Comparison of ENCODE assay signal across 19 mouse cellular contexts in the genomic region with DNA sequence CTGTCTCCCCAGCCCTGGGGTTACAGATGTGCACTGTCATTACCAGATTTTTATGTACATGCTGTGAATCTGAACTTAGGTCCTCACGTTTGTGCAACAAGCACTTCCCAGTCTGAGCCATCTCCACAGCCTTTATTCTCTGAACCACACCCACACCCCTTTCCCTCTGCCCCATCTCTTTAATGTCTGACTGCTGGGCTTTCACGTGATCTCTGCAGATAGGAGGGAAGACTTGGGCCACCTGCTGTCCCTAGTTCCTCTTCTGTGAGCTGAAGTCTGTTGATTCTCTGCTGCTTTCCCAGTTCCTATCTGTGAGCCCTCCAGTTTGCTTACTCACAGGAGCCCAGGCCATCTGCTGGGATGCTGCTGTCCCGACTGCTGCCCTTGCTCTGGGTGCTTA. TPM values are rescaled to one million over a fixed set of nuclear protein-coding genes. Genes with fewer than 3 reads are reported as not detected.
DNase-seq lines count a peak whose midpoint lies in the region; ATAC-seq lines count a peak whose summit lies in the region.
"Had no signal": no experiment of that assay in that cellular context is flagged by ENCODE, and none has a peak within 500 bp of the region (broad histone marks: within the 10 kb centered on the region; RNA-seq: fewer than 3 reads in every experiment).

A gene (plus strand): TSS at position 253 of the 400 bp plus-strand sequence.

- DNase-seq in gastrocnemius, adult 18-20 months (ENCODE audit: low spot score) = peak; percentile 2
- DNase-seq in gastrocnemius, postnatal 25 days = no peak
- peak; percentile 18 to 31 for DNase-seq in spleen, postnatal 36 days (ENCODE audit: low spot score in 2 of 2)
- DNase-seq in spleen, postnatal 4 days (ENCODE audit: low spot score in 2 of 2) = no peak
- peak; percentile 26 for DNase-seq in skeletal muscle tissue, adult 2 months (ENCODE audit: low read depth, low spot score)
- no peak for DNase-seq in kidney, postnatal 36 days
- DNase-seq in cerebellum, postnatal 10 days = no peak
- DNase-seq: cerebellum, adult 2 months; embryo, embryonic 11 days; forebrain, postnatal 0 days; heart, postnatal 10 days; kidney, adult 2 months; lung, postnatal 14 days; midbrain, embryonic 14.5 days; right cerebral cortex, postnatal 14 days; thymus, postnatal 25 days had no signal

- ATAC-seq in hematopoietic stem cell, adult 5-6 weeks (replicated peaks in 1 of 2; ENCODE audit: insufficient read depth in 1 of 2, low FRiP score in 2 of 2, low TSS enrichment in 1 of 2, low read depth in 1 of 2, poor library complexity in 2 of 2, severe bottlenecking in 2 of 2) = peak; percentile 44 to 67; a peak in 3 of 4 replicates
- ATAC-seq: forebrain, postnatal 0 days; hindbrain, embryonic 16.5 days; liver, embryonic 12.5 days had no signal

RNA-seq across cellular contexts. Expression of the gene that starts here (rescaled TPM):
- under 1 TPM; 0.31 to 0.43 TPM for total RNA-seq in gastrocnemius, adult 18-20 months (2021)
- total RNA-seq in gastrocnemius, postnatal 25 days (2021) = under 1 TPM; 0.32 to 0.38 TPM
- not detected in 2 replicates for total RNA-seq in hematopoietic stem cell, adult 5-6 weeks (2017)
- total RNA-seq: heart, postnatal 10 days had no signal

Comparison
In these comparisons a context has a peak if more than half of its experiments do, and no peak if none do; other contexts are left out.
1. DNase-seq: peak in spleen, postnatal 36 days (2 of 2) and skeletal muscle tissue, adult 2 months (single experiment); none in gastrocnemius, postnatal 25 days (single experiment), spleen, postnatal 4 days (0 of 2), kidney, postnatal 36 days (0 of 2) and cerebellum, postnatal 10 days (0 of 2).
2. Peak in DNase-seq in gastrocnemius, adult 18-20 months; RNA of the gene not detected or under 1 TPM.
3. Peak in ATAC-seq in hematopoietic stem cell, adult 5-6 weeks; RNA of the gene not detected or under 1 TPM.